Mouse (Mus musculus) CH12.LX (cell line): ENCODE data around the gene Fggy.

Source experiments
- CTCF ChIP-seq, 2 experiments: IDR thresholded peaks in 1 of 2; conservative IDR thresholded peaks in 1 of 2; 2 replicates each; pipeline ENCODE4 v1.5.1; 2011 to 2012; ENCODE audit warnings: low read depth in 2 of 2, low read length in 2 of 2, improper control_type of control experiment in 1 of 2, inconsistent platforms in 1 of 2, mild to moderate bottlenecking in 1 of 2, moderate library complexity in 1 of 2
- POLR2A ChIP-seq: IDR thresholded peaks from 2 replicates; pipeline ENCODE4 v1.6.1; 2011; ENCODE audit warnings: low read depth, mild to moderate bottlenecking, improper control_type of control experiment, low read length
- UBTF ChIP-seq: IDR thresholded peaks from 2 replicates; pipeline ENCODE4 v1.6.1; 2012; ENCODE audit warnings: low read depth, mild to moderate bottlenecking, inconsistent platforms, low read length, improper control_type of control experiment, moderate library complexity

DNA sequence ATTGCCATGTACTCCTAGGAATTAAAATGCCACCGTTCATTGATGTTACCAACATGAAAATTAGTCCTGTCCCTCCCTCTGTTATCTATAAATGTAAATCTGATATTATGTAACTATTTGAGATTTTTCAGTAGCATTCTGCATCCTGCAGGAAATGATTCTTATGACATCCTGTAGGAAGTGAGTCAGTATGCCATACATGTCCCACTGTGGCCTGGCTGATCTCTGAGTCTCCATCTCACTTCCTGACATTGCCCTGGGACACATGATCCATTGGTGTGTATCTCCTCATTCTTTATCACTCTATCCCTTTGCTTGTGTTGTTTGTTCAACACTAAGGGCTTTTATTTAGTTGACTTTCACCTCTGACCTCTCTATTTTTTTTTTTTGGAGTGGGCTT is 110.3 kb downstream of the Fggy start:
- TF ChIP-seq CTCF (conservative IDR thresholded peaks at IDR 0.05 in 1 of 2, IDR thresholded peaks at IDR 0.05 in 1 of 2; ENCODE audit: low read depth in 2 of 2, low read length in 2 of 2) (no peak), POLR2A (no peak), UBTF (no peak)
